Mouse (Mus musculus) hindbrain, embryonic 12.5 days (tissue): ENCODE results near the gene Taar7b. TPM values are rescaled to one million over a fixed set of nuclear protein-coding genes. Genes with fewer than 3 reads are reported as not detected.

ENCODE experiments used
- ATAC-seq: fragments of 200-750 bp; cut with Nextera tagmentation; 2 replicates; pipeline ENCODE4 v1.8.0; 2017; ENCODE audit warnings: moderate TSS enrichment; ENCODE audit not compliant: low FRiP score
- H3K27ac ChIP-seq: fragments of 300-500 bp; sonication (generic); 2 replicates; pipeline ENCODE4 v1.5.1; 2016; ENCODE audit warnings: mild to moderate bottlenecking
- H3K27me3 ChIP-seq: fragments of 300-500 bp; sonication (generic); 2 replicates; pipeline ENCODE4 v1.6.1; 2016; ENCODE audit warnings: mild to moderate bottlenecking
- H3K36me3 ChIP-seq: fragments of 300-500 bp; sonication (generic); 2 replicates; pipeline ENCODE4 v1.6.1; 2016; ENCODE audit warnings: mild to moderate bottlenecking
- H3K4me1 ChIP-seq: fragments of 300-500 bp; sonication (generic); 2 replicates; pipeline ENCODE4 v1.6.1; 2016
- H3K4me2 ChIP-seq: fragments of 300-500 bp; sonication (generic); replicated peaks from 2 replicates; pipeline ENCODE4 v1.6.1; 2016; ENCODE audit warnings: mild to moderate bottlenecking
- H3K4me3 ChIP-seq: fragments of 300-500 bp; sonication (generic); 2 replicates; pipeline ENCODE4 v1.5.1; 2016; ENCODE audit warnings: mild to moderate bottlenecking
- H3K9ac ChIP-seq: fragments of 300-500 bp; sonication (generic); 2 replicates; pipeline ENCODE4 v1.6.1; 2016; ENCODE audit warnings: mild to moderate bottlenecking, moderate library complexity
- H3K9me3 ChIP-seq: fragments of 300-500 bp; sonication (generic); replicated peaks from 2 replicates; pipeline ENCODE4 v1.6.1; 2016; ENCODE audit warnings: mild to moderate bottlenecking
- WGBS: fragments of 180-500 bp; shearing (Covaris S2); methylation state at CpG from one replicate; pipeline ENCODE4 v1.1.7; 2016; 5-methylcytosine and 5-hydroxymethylcytosine counted together
- polyA plus RNA-seq: library from polyadenylated mRNA; unstranded; fragments of >200 nt; fragmentation: Nextera tagmentation; extraction: Ambion mirVana; gene quantifications from 2 replicates; pipeline ENCODE4 v1.2.1, GENCODE M21; 2016

Gene Taar7b
- polyA plus RNA-seq, result not detected in 2 replicates

- no peak for ATAC-seq
- Histone ChIP-seq H3K36me3 (no peaks in the 10 kb centered on the region), H3K4me1 (no peaks in the 10 kb centered on the region), H3K9me3 (no peaks in the 10 kb centered on the region), H3K4me3 (no peak within 1 kb of the TSS), H3K9ac (no peak within 1 kb of the TSS), H3K27me3 (no peaks in the 10 kb centered on the region), H3K27ac (no peak within 1 kb of the TSS), H3K4me2 (no peak within 1 kb of the TSS)
- WGBS, result 94% methylated on average over 1 of the region's 1 CpGs
These were observed at the start of gene Taar7b for GRCm38 (mm10) chr10:23999639-24000038. Gene Taar7b, plus strand, starts transcription at chr10:23999939.

DNA sequence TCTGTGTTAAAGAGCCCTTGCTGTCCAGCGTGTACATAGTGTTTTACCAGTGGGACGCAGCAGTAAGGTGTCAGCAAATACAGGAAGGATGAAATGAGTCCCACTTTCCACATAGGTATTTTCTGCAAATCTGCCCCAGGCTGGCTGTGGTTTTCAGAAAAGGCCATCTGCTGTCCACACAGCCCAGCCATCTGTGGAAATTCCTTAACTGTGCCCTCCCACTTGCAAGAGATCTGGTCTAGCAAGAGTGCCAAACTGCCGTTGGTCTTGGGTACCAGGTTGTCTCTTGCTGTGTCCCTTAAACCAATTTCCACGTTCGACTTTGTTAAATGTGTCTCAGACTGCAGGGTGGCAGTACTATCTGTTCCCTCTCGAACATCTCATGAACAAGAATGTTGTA lies 48.0 kb upstream of the Taar7b start:
- Histone ChIP-seq H3K4me3 (no peak overlapping the region), H3K9ac (no peak overlapping the region), H3K27ac (no peak overlapping the region), H3K9me3 (no peaks in the 10 kb centered on the region), H3K4me1 (no peaks in the 10 kb centered on the region), H3K27me3 (no peaks in the 10 kb centered on the region), H3K36me3 (no peaks in the 10 kb centered on the region), H3K4me2 (no peak overlapping the region)
- WGBS, result 86% methylated on average over 6 of the region's 6 CpGs
- no peak for ATAC-seq

- H3K9me3 ChIP-seq, result no peaks in the 10 kb centered on the region
- no peak for ATAC-seq
These were observed 40.7 kb upstream of the Taar7b start for GRCm38 (mm10) chr10:23959071-23959470.

DNA sequence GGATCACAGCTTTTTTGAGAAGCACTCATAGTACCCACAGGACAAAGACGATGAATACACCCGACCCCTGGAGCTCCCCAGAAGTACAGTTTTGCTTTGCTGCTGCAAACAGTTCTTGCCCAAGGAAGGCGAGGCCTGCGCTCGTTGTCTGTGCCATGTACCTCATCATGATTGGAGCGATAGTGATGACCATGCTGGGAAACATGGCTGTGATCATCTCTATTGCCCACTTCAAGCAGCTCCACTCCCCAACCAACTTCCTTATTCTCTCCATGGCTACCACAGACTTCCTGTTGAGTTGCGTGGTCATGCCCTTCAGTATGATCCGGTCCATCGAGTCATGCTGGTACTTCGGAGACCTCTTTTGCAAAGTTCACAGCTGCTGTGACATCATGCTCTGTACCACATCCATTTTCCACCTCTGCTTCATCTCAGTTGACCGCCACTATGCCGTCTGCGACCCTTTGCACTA lies 39.3 kb upstream of the Taar7b start, which contains the start of gene Taar4:
Gene Taar4, plus strand, starts transcription at position 51 of the 472 bp plus-strand sequence.
- Histone ChIP-seq H3K27me3 (no peaks in the 10 kb centered on the region), H3K4me3 (no peak within 1 kb of the TSS), H3K9ac (no peak within 1 kb of the TSS), H3K36me3 (no peaks in the 10 kb centered on the region), H3K9me3 (no peaks in the 10 kb centered on the region), H3K4me2 (no peak within 1 kb of the TSS), H3K4me1 (no peaks in the 10 kb centered on the region), H3K27ac (no peak within 1 kb of the TSS)
- WGBS, result 96% methylated on average over 13 of the region's 13 CpGs
- ATAC-seq, result no peak

More at GRCm38 (mm10) chr10:23959071-23959470, 40.7 kb upstream of the Taar7b start:
- Histone ChIP-seq H3K4me3 (no peak overlapping the region), H3K27me3 (no peaks in the 10 kb centered on the region), H3K4me1 (no peaks in the 10 kb centered on the region), H3K9ac (no peak overlapping the region), H3K4me2 (no peak overlapping the region), H3K36me3 (no peaks in the 10 kb centered on the region), H3K27ac (no peak overlapping the region)
- WGBS, result 74% methylated on average over 3 of the region's 3 CpGs

GRCm38 (mm10) chr10:23963444-23963843 lies 36.3 kb upstream of the Taar7b start:
- no peaks in the 10 kb centered on the region for H3K9me3 ChIP-seq
- H3K4me2 ChIP-seq, result no peak overlapping the region
- H3K36me3 ChIP-seq, result no peaks in the 10 kb centered on the region
- no peak overlapping the region for H3K4me3 ChIP-seq
- no peak overlapping the region for H3K27ac ChIP-seq
- H3K27me3 ChIP-seq, result no peaks in the 10 kb centered on the region
- no peak overlapping the region for H3K9ac ChIP-seq
- no peak for ATAC-seq
- no peaks in the 10 kb centered on the region for H3K4me1 ChIP-seq
- 77% methylated on average over 3 of the region's 3 CpGs for WGBS

DNA sequence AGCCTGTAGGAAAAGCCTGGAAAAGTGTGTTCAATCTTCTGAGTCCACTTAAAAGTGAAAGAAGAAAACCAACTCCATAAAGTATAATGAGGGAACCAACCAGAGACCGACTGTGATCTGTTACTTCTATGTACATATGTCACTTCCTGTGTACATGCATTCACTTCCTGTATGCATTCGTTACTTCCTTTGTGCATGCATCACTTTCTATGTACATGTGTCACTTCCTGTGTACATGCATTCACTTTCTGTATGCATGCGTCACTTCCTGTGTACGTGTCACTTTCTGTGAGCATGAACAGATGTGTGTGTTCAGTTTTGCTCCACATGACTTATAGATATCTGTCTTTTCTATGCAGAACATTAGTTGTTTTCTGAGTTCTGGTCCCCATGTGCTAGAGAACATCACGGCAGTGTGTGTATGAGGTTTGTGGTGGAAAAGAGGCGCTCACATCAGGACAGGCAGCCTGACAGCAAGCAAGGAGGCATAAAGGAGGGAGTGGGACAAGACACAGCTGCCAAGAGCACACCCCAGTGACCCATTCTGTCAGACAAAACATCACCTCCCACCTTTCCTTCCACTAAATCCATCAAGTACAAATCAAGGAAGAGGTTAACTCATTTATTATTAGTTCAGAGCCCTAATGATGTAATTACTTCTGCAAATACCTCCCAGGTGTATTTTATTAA lies 34.7 kb upstream of the Taar7b start:
- Histone ChIP-seq H3K4me3 (no peak overlapping the region), H3K4me1 (no peaks in the 10 kb centered on the region), H3K4me2 (no peak overlapping the region), H3K9me3 (no peaks in the 10 kb centered on the region), H3K9ac (no peak overlapping the region), H3K36me3 (no peaks in the 10 kb centered on the region), H3K27ac (no peak overlapping the region), H3K27me3 (no peaks in the 10 kb centered on the region)
- WGBS, result 89% methylated on average over 6 of the region's 6 CpGs
- no peak for ATAC-seq

GRCm38 (mm10) chr10:23970656-23971165 lies 29.0 kb upstream of the Taar7b start, which contains the start of gene Taar5:
Gene Taar5, plus strand, starts transcription at chr10:23970706.
- Histone ChIP-seq H3K4me3 (no peak within 1 kb of the TSS), H3K27ac (no peak within 1 kb of the TSS), H3K27me3 (no peaks in the 10 kb centered on the region), H3K4me1 (no peaks in the 10 kb centered on the region), H3K9ac (no peak within 1 kb of the TSS), H3K4me2 (no peak within 1 kb of the TSS), H3K9me3 (no peaks in the 10 kb centered on the region), H3K36me3 (no peaks in the 10 kb centered on the region)
- WGBS, result 88% methylated on average over 11 of the region's 11 CpGs
- no peak for ATAC-seq

DNA sequence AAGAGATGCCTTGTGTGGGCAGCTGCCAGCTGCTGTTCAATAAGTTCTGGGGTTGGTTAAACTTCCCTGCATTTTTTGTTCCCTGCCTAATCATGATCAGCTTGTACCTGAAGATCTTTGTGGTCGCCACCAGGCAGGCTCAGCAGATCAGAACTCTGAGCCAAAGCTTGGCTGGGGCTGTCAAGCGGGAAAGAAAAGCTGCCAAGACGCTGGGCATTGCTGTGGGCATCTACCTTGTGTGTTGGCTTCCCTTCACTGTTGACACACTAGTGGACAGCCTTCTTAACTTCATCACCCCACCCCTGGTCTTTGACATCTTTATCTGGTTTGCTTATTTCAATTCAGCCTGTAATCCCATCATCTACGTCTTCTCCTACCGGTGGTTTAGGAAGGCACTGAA lies 28.5 kb upstream of the Taar7b start:
- 81% methylated on average over 5 of the region's 5 CpGs for WGBS
- no peak for ATAC-seq
- H3K9me3 ChIP-seq, result no peaks in the 10 kb centered on the region
- no peaks in the 10 kb centered on the region for H3K4me1 ChIP-seq
- no peaks in the 10 kb centered on the region for H3K27me3 ChIP-seq
- no peaks in the 10 kb centered on the region for H3K36me3 ChIP-seq
- H3K27ac ChIP-seq, result no peak overlapping the region
- no peak overlapping the region for H3K9ac ChIP-seq
- no peak overlapping the region for H3K4me2 ChIP-seq
- H3K4me3 ChIP-seq, result no peak overlapping the region

DNA sequence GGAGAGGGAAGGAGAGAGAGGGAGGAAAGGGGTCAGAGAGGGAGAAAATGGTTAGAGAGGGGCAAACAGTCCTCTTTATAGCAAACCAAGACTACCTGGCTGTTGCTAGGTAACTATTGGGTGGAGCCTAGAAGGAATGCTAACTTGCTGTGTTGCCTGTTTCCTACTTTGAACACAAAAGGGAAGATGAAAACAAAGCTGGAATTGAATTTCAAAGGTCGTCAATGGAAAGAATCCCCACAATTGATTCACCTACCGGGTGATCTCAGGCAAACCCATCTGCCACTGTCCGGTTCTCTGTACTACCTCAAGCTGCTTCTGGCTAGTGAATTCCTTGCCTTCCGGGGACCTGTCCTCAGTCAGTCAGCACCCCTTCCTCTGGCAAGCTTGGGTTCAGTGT lies 21.8 kb upstream of the Taar7b start:
- no peak for ATAC-seq
- Histone ChIP-seq H3K27ac (no peak overlapping the region), H3K27me3 (0 out of 2 replicates have a peak, but pooled peaks cover 3% of the 10 kb centered on the region), H3K4me3 (no peak overlapping the region), H3K4me1 (no peaks in the 10 kb centered on the region), H3K9ac (no peak overlapping the region), H3K9me3 (no peaks in the 10 kb centered on the region), H3K4me2 (no peak overlapping the region), H3K36me3 (no peaks in the 10 kb centered on the region)
- WGBS, result 38% methylated on average over 4 of the region's 4 CpGs

DNA sequence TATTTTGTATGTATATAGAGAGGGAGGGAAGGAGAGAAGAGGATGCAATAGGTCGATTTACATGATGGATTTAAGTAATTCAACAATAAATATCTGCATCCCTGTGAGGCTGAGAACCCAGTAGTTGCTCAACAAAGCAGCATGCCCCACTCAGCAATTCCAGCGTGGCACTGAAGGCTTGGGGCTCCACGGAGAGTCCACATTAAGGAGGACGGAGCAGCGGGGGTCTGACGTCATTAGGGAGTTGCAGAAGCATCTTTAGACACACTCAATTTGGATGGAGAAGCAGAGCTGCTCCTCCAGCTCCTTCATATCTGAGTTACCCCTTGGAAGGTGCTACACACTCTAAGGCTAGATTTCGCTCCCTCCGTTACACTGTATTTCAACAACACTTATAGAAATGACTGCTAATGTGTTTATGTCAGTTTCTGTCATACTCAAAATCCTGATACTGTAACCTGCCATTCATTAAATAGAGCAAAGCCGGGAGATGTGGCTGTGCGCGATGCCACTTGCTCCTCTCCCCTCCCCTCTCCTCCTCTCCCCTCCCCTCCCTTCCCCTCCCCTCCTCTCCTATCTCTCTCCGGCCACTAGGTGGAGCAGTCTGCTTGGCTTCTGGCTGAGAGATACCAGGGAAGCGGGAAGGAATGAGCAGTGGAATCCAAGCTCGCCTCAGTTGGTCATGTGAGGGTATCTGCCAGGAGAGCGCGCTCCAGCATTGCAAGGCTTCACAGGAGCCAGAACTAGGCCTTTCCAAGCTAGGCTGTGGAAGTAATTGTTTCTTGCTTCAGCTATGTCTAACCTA lies 20.6 kb upstream of the Taar7b start:
- Histone ChIP-seq H3K36me3 (no peaks in the 10 kb centered on the region), H3K27me3 (0 out of 2 replicates have a peak, but pooled peaks cover 3% of the 10 kb centered on the region), H3K4me2 (no peak overlapping the region), H3K9ac (no peak overlapping the region), H3K4me1 (no peaks in the 10 kb centered on the region), H3K9me3 (no peaks in the 10 kb centered on the region), H3K27ac (no peak overlapping the region), H3K4me3 (no peak overlapping the region)
- 41% methylated on average over 16 of the region's 16 CpGs for WGBS
- peak; percentile 75 for ATAC-seq

DNA sequence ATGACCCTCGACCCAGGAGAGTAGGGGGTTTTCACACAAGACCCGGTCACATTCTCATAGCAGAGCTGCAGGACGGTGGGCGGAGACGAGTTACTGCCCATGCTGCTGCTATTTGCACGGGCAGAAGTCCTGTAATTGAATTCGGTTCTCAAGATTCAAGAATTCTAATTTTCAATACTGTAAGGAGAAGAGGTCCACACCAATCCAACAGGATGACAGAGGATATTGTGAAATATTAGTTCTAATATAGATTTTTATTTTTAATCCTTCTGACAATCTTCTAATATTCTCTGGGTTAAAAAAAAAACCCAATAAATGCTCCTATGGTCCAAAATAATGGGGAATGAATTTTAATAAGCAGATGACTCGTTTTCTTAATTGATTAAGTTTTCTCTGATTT lies 14.2 kb upstream of the Taar7b start, which contains the start of gene Taar6:
Gene Taar6, minus strand, starts transcription at position 101 of the 400 bp plus-strand sequence.
- 65% methylated on average over 8 of the region's 8 CpGs for WGBS
- Histone ChIP-seq H3K36me3 (no peaks in the 10 kb centered on the region), H3K27ac (no peak within 1 kb of the TSS), H3K4me3 (no peak within 1 kb of the TSS), H3K27me3 (no peaks in the 10 kb centered on the region), H3K9ac (no peak within 1 kb of the TSS), H3K9me3 (no peaks in the 10 kb centered on the region), H3K4me1 (no peaks in the 10 kb centered on the region), H3K4me2 (no peak within 1 kb of the TSS)
- no peak for ATAC-seq

DNA sequence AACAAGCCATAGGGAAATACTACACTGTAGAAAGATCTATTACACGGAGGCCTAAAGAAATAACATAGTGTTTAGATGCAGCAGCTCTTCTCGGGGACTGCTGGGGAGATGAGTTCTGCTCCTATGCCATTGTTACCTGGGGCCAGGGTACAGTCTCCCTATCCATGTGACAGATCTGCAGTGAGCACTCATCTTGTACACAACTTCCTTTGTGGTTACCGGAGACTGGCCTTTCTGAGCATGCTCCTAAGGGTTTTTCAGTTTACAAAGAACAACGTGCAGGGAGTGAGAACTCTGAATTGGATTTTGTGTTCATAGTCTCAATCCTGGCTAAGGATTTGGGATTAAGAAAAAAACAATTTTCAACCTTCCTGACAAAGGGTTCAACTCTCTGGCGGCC lies 13.3 kb upstream of the Taar7b start:
- 88% methylated on average over 5 of the region's 5 CpGs for WGBS

More for the DNA sequence above, 13.3 kb upstream of the Taar7b start:
- H3K4me1 ChIP-seq, result no peaks in the 10 kb centered on the region
- H3K4me3 ChIP-seq, result no peak overlapping the region
- ATAC-seq, result no peak
- H3K27ac ChIP-seq, result no peak overlapping the region
- no peaks in the 10 kb centered on the region for H3K27me3 ChIP-seq
- no peaks in the 10 kb centered on the region for H3K9me3 ChIP-seq
- no peak overlapping the region for H3K9ac ChIP-seq
- H3K4me2 ChIP-seq, result no peak overlapping the region
- H3K36me3 ChIP-seq, result no peaks in the 10 kb centered on the region
